Mouse (Mus musculus): ENCODE measurements around the gene Ube2cbp. TPM values are rescaled to one million over a fixed set of nuclear protein-coding genes. Genes with fewer than 3 reads are reported as not detected.

Ube2cbp gene
- 1 to 10 TPM; 4.1 to 4.6 TPM for total RNA-seq (2021)

- peak; percentile 89 to 91 for DNase-seq (ENCODE audit: low spot score in 2 of 2)
- intact Hi-C loops (cut with DNase I) = loop anchor here (2.0 to 10.0 kb wide), 2 partner anchors 108 to 280 kb away; partner anchors contain the start of gene Prss35
These were observed at the start of gene Ube2cbp for GRCm38 (mm10) chr9:86464151-86465105. TSS of gene Ube2cbp (minus strand) at chr9:86464950.

GRCm38 (mm10) chr9:86514390-86514789 lies 49.6 kb upstream of the Ube2cbp start:
- no peak for DNase-seq (ENCODE audit: low spot score in 2 of 2)
- intact Hi-C loops (cut with DNase I) = no loop called here

GRCm38 (mm10) chr9:86513733-86514132 lies 49.0 kb upstream of the Ube2cbp start:
- intact Hi-C loops (cut with DNase I) = no loop called here
- no peak for DNase-seq (ENCODE audit: low spot score in 2 of 2)

GRCm38 (mm10) chr9:86507437-86507836 lies 42.7 kb upstream of the Ube2cbp start:
- intact Hi-C loops (cut with DNase I) = no loop called here
- no peak for DNase-seq (ENCODE audit: low spot score in 2 of 2)

- intact Hi-C loops (cut with DNase I) = no loop called here
- DNase-seq (ENCODE audit: low spot score in 2 of 2) = no peak
These were observed 34.3 kb upstream of the Ube2cbp start for GRCm38 (mm10) chr9:86499083-86499482.

- intact Hi-C loops (cut with DNase I) = no loop called here
- no peak for DNase-seq (ENCODE audit: low spot score in 2 of 2)
These were observed 31.5 kb upstream of the Ube2cbp start for GRCm38 (mm10) chr9:86496261-86496660.

- intact Hi-C loops (cut with DNase I) = no loop called here
- no peak for DNase-seq (ENCODE audit: low spot score in 2 of 2)
These were observed 27.0 kb upstream of the Ube2cbp start for GRCm38 (mm10) chr9:86491740-86492139.

- intact Hi-C loops (cut with DNase I) = no loop called here
- DNase-seq (ENCODE audit: low spot score in 2 of 2) = no peak
These were observed 17.5 kb upstream of the Ube2cbp start for GRCm38 (mm10) chr9:86482236-86482635.

- intact Hi-C loops (cut with DNase I) = no loop called here
- DNase-seq (ENCODE audit: low spot score in 2 of 2) = no peak
These were observed 13.8 kb upstream of the Ube2cbp start for GRCm38 (mm10) chr9:86478414-86479093.

- intact Hi-C loops (cut with DNase I) = no loop called here
- DNase-seq (ENCODE audit: low spot score in 2 of 2) = no peak
These were observed 12.0 kb upstream of the Ube2cbp start for GRCm38 (mm10) chr9:86476763-86477162.

GRCm38 (mm10) chr9:86475956-86476355 lies 11.2 kb upstream of the Ube2cbp start:
- no peak for DNase-seq (ENCODE audit: low spot score in 2 of 2)
- intact Hi-C loops (cut with DNase I) = no loop called here

- peak; percentile 90 to 92 for DNase-seq (ENCODE audit: low spot score in 2 of 2)
- intact Hi-C loops (cut with DNase I) = loop anchor here (10.0 kb wide), 1 partner anchor 278 kb away; the partner anchor contains the start of gene Prss35
These were observed 2.5 kb upstream of the Ube2cbp start, which contains the start of gene Dop1a for GRCm38 (mm10) chr9:86466990-86467870. TSS of gene Dop1a (plus strand) at chr9:86467154.

- intact Hi-C loops (cut with DNase I) = loop anchor here (5.0 kb wide), 1 partner anchor 611 kb away; the partner anchor contains the start of gene Tpbg
These were observed 11.1 kb downstream of the Ube2cbp start for GRCm38 (mm10) chr9:86453626-86454025.

GRCm38 (mm10) chr9:86451617-86452016 lies 13.1 kb downstream of the Ube2cbp start:
- peak; percentile 70 to 76 for DNase-seq (ENCODE audit: low spot score in 2 of 2)
- intact Hi-C loops (cut with DNase I) = loop anchor here (1.0 to 5.0 kb wide), 2 partner anchors 609 to 672 kb away; partner anchors contain the start of gene Tpbg

More at GRCm38 (mm10) chr9:86453626-86454025, 11.1 kb downstream of the Ube2cbp start:
- DNase-seq (ENCODE audit: low spot score in 2 of 2) = no peak

GRCm38 (mm10) chr9:86451094-86451493 lies 13.7 kb downstream of the Ube2cbp start:
- peak in 1 of 2 experiments; percentile 32 for DNase-seq (ENCODE audit: low spot score in 2 of 2)
- intact Hi-C loops (cut with DNase I) = loop anchor here (1.0 to 5.0 kb wide), 2 partner anchors 609 to 672 kb away; partner anchors contain the start of gene Tpbg

- DNase-seq (ENCODE audit: low spot score in 2 of 2) = peak; percentile 68 to 74
- intact Hi-C loops (cut with DNase I) = loop anchor here (10.0 kb wide), 1 partner anchor 245 kb away; no protein-coding TSS in a partner anchor
These were observed 15.2 kb downstream of the Ube2cbp start for GRCm38 (mm10) chr9:86449581-86449980.

GRCm38 (mm10) chr9:86447431-86447830 lies 17.3 kb downstream of the Ube2cbp start:
- intact Hi-C loops (cut with DNase I) = loop anchor here (10.0 kb wide), 1 partner anchor 243 kb away; no protein-coding TSS in a partner anchor
- DNase-seq (ENCODE audit: low spot score in 2 of 2) = no peak

GRCm38 (mm10) chr9:86446847-86447246 lies 17.9 kb downstream of the Ube2cbp start:
- DNase-seq (ENCODE audit: low spot score in 2 of 2) = no peak
- intact Hi-C loops (cut with DNase I) = loop anchor here (10.0 kb wide), 1 partner anchor 242 kb away; no protein-coding TSS in a partner anchor

GRCm38 (mm10) chr9:86442248-86442647 lies 22.5 kb downstream of the Ube2cbp start:
- intact Hi-C loops (cut with DNase I) = loop anchor here (10.0 kb wide), 1 partner anchor 237 kb away; no protein-coding TSS in a partner anchor
- DNase-seq (ENCODE audit: low spot score in 2 of 2) = no peak
